Mouse (Mus musculus) midbrain, embryonic 11.5 days (tissue): ENCODE data around the gene Tbc1d7. TPM values are rescaled to one million over a fixed set of nuclear protein-coding genes. Genes with fewer than 3 reads are reported as not detected.

Experiments used
- ATAC-seq: fragments of 200-750 bp; cut with Nextera tagmentation; 2 replicates; pipeline ENCODE4 v1.8.0; 2017; ENCODE audit warnings: moderate TSS enrichment, moderate library complexity; ENCODE audit not compliant: low FRiP score
- DNase-seq: peaks from one replicate; pipeline ENCODE4 v3.0.0; 2015; ENCODE audit warnings: low spot score; ENCODE audit errors: missing footprints
- H3K27ac ChIP-seq: fragments of 300-500 bp; sonication (generic); 2 replicates; pipeline ENCODE4 v1.5.1; 2014; ENCODE audit warnings: low read depth, low read length
- H3K27me3 ChIP-seq: fragments of 300-500 bp; sonication (generic); 2 replicates; pipeline ENCODE4 v1.6.1; 2014; ENCODE audit warnings: mild to moderate bottlenecking, low read length, moderate library complexity, mixed read lengths; ENCODE audit not compliant: control insufficient read depth, insufficient read depth
- H3K36me3 ChIP-seq: fragments of 300-500 bp; sonication (generic); 2 replicates; pipeline ENCODE4 v1.6.1; 2014; ENCODE audit warnings: mild to moderate bottlenecking, low read length, moderate library complexity, mixed read lengths; ENCODE audit not compliant: control insufficient read depth, insufficient read depth
- H3K4me1 ChIP-seq: fragments of 300-500 bp; sonication (generic); 2 replicates; pipeline ENCODE4 v1.6.1; 2014; ENCODE audit warnings: low read length; ENCODE audit not compliant: control insufficient read depth, insufficient read depth
- H3K4me2 ChIP-seq: fragments of 300-500 bp; sonication (generic); 2 replicates; pipeline ENCODE4 v1.6.1; 2014; ENCODE audit warnings: mild to moderate bottlenecking, moderate library complexity
- H3K4me3 ChIP-seq: fragments of 300-500 bp; sonication (generic); 2 replicates; pipeline ENCODE4 v1.5.1; 2014; ENCODE audit warnings: low read depth, low read length
- H3K9ac ChIP-seq: fragments of 300-500 bp; sonication (generic); 2 replicates; pipeline ENCODE4 v1.6.1; 2014; ENCODE audit warnings: low read length
- H3K9me3 ChIP-seq: fragments of 300-500 bp; sonication (generic); 2 replicates; pipeline ENCODE4 v1.6.1; 2016; ENCODE audit warnings: low read length; ENCODE audit not compliant: control insufficient read depth
- WGBS: fragments of 180-500 bp; shearing (Covaris S2); extraction: QIAGEN DNeasy Blood & Tissue Kit; methylation state at CpG from one replicate; pipeline ENCODE4 v1.1.7; 2014; 5-methylcytosine and 5-hydroxymethylcytosine counted together
- polyA plus RNA-seq: library from polyadenylated mRNA; unstranded; fragments of >200 nt; fragmentation: Nextera tagmentation; extraction: Ambion mirVana; gene quantifications from 2 replicates; pipeline ENCODE4 v1.2.1, GENCODE M21; 2014

Tbc1d7 gene
- polyA plus RNA-seq, 1 experiment from 2014 or later = 71.5 TPM

- Histone ChIP-seq H3K27me3 (no peaks in the 10 kb centered on the region), H3K4me1 (no peaks in the 10 kb centered on the region), H3K4me2 (no peak overlapping the region), H3K9me3 (no peaks in the 10 kb centered on the region), H3K4me3 (no peak overlapping the region), H3K9ac (no peak overlapping the region), H3K27ac (no peak overlapping the region), H3K36me3 (no peaks in the 10 kb centered on the region)
- ATAC-seq (no peak), DNase-seq (no peak)
- 85% methylated on average over 7 of the region's 7 CpGs for WGBS
Observed at GRCm38 (mm10) chr13:43112280-43112679, 59.0 kb downstream of the Tbc1d7 start.

GRCm38 (mm10) chr13:43104496-43104895 lies 66.8 kb downstream of the Tbc1d7 start:
- no peak overlapping the region for H3K4me3 ChIP-seq
- no peak overlapping the region for H3K9ac ChIP-seq
- no peaks in the 10 kb centered on the region for H3K4me1 ChIP-seq
- no peak overlapping the region for H3K27ac ChIP-seq
- no peak overlapping the region for H3K4me2 ChIP-seq
- DNase-seq = no peak
- H3K27me3 ChIP-seq = no peaks in the 10 kb centered on the region
- no peak for ATAC-seq
- 95% methylated on average over 9 of the region's 9 CpGs for WGBS
- no peaks in the 10 kb centered on the region for H3K36me3 ChIP-seq
- peaks cover 7% of the 10 kb centered on the region; the same call in 1 of the 2 replicates for H3K9me3 ChIP-seq

- DNase-seq = no peak
- peaks cover 7% of the 10 kb centered on the region; the same call in 1 of the 2 replicates for H3K9me3 ChIP-seq
- no peaks in the 10 kb centered on the region for H3K27me3 ChIP-seq
- WGBS = 89% methylated on average over 7 of the region's 7 CpGs
- H3K4me3 ChIP-seq = no peak overlapping the region
- ATAC-seq = no peak
- H3K36me3 ChIP-seq = no peaks in the 10 kb centered on the region
- H3K9ac ChIP-seq = no peak overlapping the region
- H3K4me2 ChIP-seq = no peak overlapping the region
- no peak overlapping the region for H3K27ac ChIP-seq
- H3K4me1 ChIP-seq = no peaks in the 10 kb centered on the region
Observed at GRCm38 (mm10) chr13:43102943-43103342, 68.4 kb downstream of the Tbc1d7 start.

Other genes starting within 250 kb of the Tbc1d7 start
- 0.53 and 0.77 TPM in 2 replicates for gene Gfod1, start 132.7 kb upstream of the Tbc1d7 start, polyA plus RNA-seq
- gene Sirt5, start 194.0 kb upstream of the Tbc1d7 start, polyA plus RNA-seq = 25.5 and 26.6 TPM in 2 replicates
- gene Nol7, start 226.9 kb upstream of the Tbc1d7 start, polyA plus RNA-seq = 236 and 255 TPM in 2 replicates